Mouse (Mus musculus) liver, postnatal 0 days (tissue): ENCODE measurements around the gene Tarbp1.

Source experiments
- CTCF ChIP-seq: sonication (generic); IDR thresholded peaks from 2 replicates; pipeline ENCODE4 v1.5.1; 2016; ENCODE audit warnings: antibody characterized with exemption, low read depth
- EP300 ChIP-seq: IDR thresholded peaks from 2 replicates; pipeline ENCODE4 v1.6.1; 2016; ENCODE audit warnings: antibody characterized with exemption, low read depth, mild to moderate bottlenecking

DNA sequence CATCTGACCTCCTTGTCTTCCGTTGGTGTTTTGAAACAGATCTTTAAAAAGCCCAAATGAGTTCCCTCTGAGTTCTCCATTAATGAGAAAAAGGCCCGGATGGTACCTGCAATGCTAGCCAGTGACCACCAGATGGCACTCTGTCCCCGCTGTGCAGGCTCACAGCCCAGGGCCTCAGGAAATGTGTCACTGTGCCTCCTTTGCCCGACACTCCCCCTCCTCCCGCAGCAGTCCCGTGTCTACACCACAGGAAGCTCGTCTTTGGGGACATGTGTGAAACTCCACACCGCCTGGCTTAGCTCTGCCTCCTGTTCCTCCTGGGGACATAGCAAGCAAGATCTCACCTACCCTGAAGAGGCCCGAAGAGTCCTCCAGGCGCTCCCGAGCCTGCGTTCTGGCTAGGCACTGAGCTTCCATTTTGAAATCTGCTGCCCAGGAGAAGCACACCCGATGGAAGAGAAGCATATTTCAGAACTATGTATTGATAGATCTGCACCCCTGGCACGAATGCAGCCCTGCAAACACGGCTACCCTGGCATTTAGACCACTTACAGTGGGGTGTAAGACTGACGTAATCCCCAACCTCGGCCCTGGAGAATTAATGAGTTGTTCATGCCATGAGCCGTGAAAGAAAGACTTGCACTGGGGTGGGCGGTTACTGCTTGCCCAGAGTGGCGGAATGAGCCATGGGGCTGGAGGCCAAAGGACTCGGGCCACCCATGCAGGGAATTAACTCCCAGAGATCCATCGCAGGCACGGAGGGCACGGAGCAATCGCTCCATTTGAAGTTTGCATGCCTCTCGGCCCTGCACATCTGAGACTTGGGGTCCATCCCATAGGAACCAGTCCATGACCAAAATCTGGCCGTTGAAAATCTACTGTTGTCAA, 22.9 kb upstream of the Tarbp1 start:
- peak; percentile 99 for TF ChIP-seq CTCF
- 0 out of 2 replicates have a peak, but pooled peaks have one; percentile 40 for TF ChIP-seq EP300
